Mouse (Mus musculus): ENCODE measurements around the gene Clca1. TPM values are rescaled to one million over a fixed set of nuclear protein-coding genes. Genes with fewer than 3 reads are reported as not detected.
A peak's percentile ranks its signal among the peaks of the same experiment; 100 is the strongest.
"Not testable (repeated sequence)": the region's sequence is repeated elsewhere in the genome, so short reads cannot be mapped to it uniquely, and the experiment has no call there.

The Clca1 gene
- not detected for total RNA-seq (2021)

GRCm38 (mm10) chr3:145032676-145033075 lies at the start of gene Clca1:
Clca1 (minus strand) TSS chr3:145032776.
- no peak for DNase-seq (ENCODE audit: low spot score in 2 of 2)
- intact Hi-C loops (cut with DNase I) = no loop called here

DNA sequence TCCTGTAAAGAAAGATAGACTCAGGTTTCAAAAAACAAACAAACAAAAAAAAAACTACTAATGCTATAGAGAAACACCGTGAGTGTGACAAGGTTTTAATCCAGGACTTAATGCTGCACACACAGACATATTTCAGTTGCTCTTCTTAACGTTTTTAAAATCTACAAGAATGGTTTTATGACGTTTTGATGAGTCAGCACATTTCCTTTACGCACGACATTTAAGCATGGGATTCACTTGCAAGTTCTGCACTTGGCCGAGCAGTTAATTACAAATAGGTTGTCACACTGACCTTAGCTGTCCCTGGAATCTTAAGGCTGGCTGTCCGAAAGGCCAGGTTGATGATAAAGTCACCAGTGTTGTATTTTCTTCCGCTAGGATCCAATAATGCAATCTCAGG lies 48.3 kb upstream of the Clca1 start:
- no peak for DNase-seq (ENCODE audit: low spot score in 2 of 2)
- intact Hi-C loops (cut with DNase I) = no loop called here

DNA sequence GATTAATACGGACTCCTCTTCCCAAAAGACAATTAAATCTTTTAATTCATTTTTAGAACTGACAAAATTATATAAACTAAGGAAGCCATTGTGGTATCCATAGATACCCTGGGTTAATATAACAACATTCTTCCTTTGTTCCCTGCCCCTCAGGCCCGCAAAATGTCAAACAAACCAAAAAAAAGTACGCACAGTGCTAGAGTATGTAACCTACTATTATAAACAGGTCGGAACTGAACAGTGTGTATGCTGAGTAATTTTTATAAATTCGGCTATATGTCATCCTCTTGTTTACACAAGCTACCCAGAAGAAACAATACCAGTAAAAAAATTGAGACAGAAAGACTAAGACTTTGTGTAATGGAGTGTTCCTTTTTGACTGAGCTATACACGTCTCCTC lies 45.8 kb upstream of the Clca1 start:
- no peak for DNase-seq (ENCODE audit: low spot score in 2 of 2)
- intact Hi-C loops (cut with DNase I) = no loop called here

GRCm38 (mm10) chr3:145072339-145072738 lies 39.8 kb upstream of the Clca1 start:
- intact Hi-C loops (cut with DNase I) = no loop called here
- DNase-seq (ENCODE audit: low spot score in 2 of 2) = no peak

GRCm38 (mm10) chr3:145068964-145069363 lies 36.4 kb upstream of the Clca1 start:
- intact Hi-C loops (cut with DNase I) = no loop called here
- no peak for DNase-seq (ENCODE audit: low spot score in 2 of 2)

GRCm38 (mm10) chr3:145055138-145055537 lies 22.6 kb upstream of the Clca1 start:
- intact Hi-C loops (cut with DNase I); DNase-seq (ENCODE audit: low spot score in 2 of 2): not testable (repeated sequence)

- intact Hi-C loops (cut with DNase I) = no loop called here
- DNase-seq (ENCODE audit: low spot score in 2 of 2) = no peak
Measured at GRCm38 (mm10) chr3:145049820-145050219, 17.2 kb upstream of the Clca1 start.

DNA sequence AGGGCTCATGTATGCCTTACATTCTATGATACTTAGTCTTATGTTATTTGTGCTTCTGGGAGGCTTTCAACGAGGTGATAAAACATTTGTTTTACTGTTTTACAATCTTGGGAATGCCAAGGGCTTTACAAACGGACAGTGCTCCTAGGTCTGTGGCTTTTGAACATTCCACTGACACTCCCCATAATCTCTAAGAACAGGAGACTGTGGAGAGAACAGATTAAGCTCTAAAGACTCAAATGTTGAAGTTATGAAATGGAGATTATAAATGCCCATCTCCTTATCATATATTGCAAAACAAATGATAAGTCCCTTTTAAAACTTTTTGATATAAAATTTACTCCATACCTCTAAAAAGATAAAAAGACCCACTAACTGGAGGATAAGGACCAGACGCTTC lies 6.2 kb upstream of the Clca1 start:
- intact Hi-C loops (cut with DNase I) = no loop called here
- no peak for DNase-seq (ENCODE audit: low spot score in 2 of 2)

- intact Hi-C loops (cut with DNase I) = loop anchor here (10.0 kb wide), 2 partner anchors 203 to 293 kb away; no protein-coding TSS in a partner anchor
- no peak for DNase-seq (ENCODE audit: low spot score in 2 of 2)
Measured at GRCm38 (mm10) chr3:145028036-145028435, 4.5 kb downstream of the Clca1 start.

GRCm38 (mm10) chr3:145026750-145027149 lies 5.8 kb downstream of the Clca1 start:
- intact Hi-C loops (cut with DNase I) = loop anchor here (10.0 kb wide), 2 partner anchors 202 to 292 kb away; no protein-coding TSS in a partner anchor

DNA sequence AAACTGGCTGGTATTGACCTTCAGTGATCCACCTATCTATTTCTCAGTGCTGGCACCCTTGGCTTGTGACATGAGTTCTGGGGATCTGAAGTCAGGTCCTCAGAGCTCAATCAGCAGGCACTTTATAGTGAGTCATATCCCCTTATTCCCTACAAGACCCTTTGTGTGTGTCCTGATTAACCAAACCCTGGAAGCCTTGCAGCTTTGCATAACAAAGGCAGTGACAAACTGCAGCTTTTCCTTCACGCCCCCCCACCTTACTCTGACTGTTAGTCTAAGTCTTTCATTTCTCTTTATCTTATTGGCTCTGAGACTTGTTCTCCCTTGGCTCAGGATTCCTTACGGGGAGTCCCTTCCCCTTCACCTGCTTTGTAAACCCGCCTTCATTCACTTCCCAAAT lies 14.8 kb downstream of the Clca1 start:
- intact Hi-C loops (cut with DNase I) = no loop called here
- no peak for DNase-seq (ENCODE audit: low spot score in 2 of 2)

More at GRCm38 (mm10) chr3:145026750-145027149, 5.8 kb downstream of the Clca1 start:
- peak; percentile 63 for DNase-seq (ENCODE audit: low spot score in 2 of 2)

- intact Hi-C loops (cut with DNase I) = no loop called here
- no peak for DNase-seq (ENCODE audit: low spot score in 2 of 2)
Measured at GRCm38 (mm10) chr3:145004422-145004821, 28.2 kb downstream of the Clca1 start.

GRCm38 (mm10) chr3:145000912-145001311 lies 31.7 kb downstream of the Clca1 start:
- intact Hi-C loops (cut with DNase I) = no loop called here
- DNase-seq (ENCODE audit: low spot score in 2 of 2) = no peak

DNA sequence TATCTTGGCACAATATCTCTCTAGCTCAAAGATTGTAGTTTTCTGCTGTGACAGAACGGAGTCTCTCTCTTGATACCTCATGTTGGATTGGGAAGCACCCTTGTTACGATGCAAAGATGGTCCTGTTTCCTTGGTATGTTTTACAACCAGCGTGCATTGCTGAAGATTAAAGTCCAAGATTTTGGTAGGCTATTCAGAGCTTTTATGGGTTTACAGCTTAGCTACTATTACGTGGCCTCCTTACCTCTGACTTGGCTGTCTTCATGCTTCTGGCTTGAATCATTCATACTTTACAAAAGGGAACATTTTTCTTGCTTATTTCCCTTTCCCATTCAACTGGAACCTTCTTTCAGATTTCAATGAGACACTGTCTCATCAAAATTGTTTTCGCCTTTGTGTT lies 39.5 kb downstream of the Clca1 start:
- DNase-seq (ENCODE audit: low spot score in 2 of 2) = no peak
- intact Hi-C loops (cut with DNase I) = no loop called here

DNA sequence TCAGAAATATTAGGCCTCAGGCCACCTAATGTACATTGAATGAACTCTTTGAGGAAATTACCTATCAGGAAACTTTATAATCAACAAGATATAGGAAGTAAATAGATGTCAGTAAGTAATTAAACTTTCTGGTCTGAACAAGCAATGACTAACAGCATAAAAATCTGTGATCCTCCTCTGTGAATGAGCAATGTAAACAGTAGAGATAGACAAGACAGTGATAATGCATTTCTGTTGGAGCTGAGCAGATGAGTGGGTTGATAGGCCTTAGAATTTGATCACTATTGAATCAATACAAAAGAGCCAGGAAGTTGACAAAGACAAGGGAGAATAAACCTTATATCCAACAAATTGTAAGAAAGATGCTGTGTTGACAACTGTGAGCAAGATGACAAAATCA lies 40.0 kb downstream of the Clca1 start:
- intact Hi-C loops (cut with DNase I) = no loop called here
- no peak for DNase-seq (ENCODE audit: low spot score in 2 of 2)

DNA sequence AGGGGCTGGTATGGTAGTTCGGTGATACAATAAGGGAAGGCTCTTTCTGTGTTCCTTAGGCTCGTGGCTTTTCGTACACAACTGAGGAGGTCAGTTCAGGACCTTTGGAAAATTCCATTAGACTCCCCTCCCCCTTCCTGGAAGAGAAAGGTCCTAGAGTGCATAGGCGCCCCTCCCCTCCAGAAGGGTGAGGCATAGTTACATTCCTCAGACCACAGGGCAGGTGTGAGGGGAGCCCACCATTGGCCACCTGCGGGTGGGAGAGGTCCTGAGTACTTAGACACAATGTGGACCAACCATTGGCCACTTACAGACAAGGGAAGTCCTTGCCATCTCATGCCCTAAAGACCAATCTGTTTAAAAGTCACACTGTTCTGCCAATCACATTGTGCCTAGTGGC lies 46.7 kb downstream of the Clca1 start:
- no peak for DNase-seq (ENCODE audit: low spot score in 2 of 2)
- intact Hi-C loops (cut with DNase I) = no loop called here

DNA sequence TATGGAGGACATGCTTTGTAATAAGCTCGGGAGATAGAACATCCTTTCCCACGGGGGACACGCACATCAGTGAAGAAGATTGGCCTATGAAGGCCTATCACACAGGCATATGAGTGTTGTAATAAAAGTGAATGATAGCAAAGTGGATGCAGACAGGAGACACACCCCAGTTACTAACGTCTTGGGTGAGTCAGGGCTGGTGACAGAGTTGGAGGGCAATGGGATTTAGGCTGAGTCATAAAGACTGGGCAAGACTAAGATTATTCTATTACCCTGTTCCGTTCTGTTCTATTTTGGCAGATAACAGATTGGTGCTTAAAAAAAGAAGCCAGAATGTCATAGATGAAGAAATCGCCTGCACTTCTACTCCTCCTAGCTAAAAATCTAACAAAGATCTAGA lies 52.0 kb downstream of the Clca1 start:
- peak in 1 of 2 experiments; percentile 38 for DNase-seq (ENCODE audit: low spot score in 2 of 2)
- intact Hi-C loops (cut with DNase I) = no loop called here

DNA sequence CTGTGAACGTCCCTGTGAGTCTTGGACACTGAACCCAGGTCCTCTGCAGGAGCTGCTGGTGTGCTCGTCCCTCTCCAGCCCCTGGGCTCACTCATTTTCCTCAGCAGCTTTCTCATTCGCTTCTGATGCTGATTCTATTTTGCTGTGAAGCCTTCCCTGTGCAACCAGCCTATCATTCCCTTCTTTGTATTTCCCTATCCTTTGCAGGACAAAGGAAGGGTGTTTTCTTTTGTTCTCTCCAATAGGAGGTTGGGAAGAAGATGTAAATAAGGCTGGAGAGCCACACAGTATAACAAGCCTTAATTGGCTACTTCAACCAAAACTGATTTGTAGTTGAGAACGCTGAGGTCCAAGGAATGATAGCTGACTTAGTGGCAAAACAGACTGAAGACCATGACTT lies 54.9 kb downstream of the Clca1 start:
- intact Hi-C loops (cut with DNase I) = loop anchor here (5.0 kb wide), 1 partner anchor 75 kb away; no protein-coding TSS in a partner anchor
- DNase-seq (ENCODE audit: low spot score in 2 of 2) = no peak

- intact Hi-C loops (cut with DNase I) = loop anchor here (5.0 kb wide), 1 partner anchor 74 kb away; no protein-coding TSS in a partner anchor
- no peak for DNase-seq (ENCODE audit: low spot score in 2 of 2)
Measured at GRCm38 (mm10) chr3:144976091-144976490, 56.5 kb downstream of the Clca1 start.

DNA sequence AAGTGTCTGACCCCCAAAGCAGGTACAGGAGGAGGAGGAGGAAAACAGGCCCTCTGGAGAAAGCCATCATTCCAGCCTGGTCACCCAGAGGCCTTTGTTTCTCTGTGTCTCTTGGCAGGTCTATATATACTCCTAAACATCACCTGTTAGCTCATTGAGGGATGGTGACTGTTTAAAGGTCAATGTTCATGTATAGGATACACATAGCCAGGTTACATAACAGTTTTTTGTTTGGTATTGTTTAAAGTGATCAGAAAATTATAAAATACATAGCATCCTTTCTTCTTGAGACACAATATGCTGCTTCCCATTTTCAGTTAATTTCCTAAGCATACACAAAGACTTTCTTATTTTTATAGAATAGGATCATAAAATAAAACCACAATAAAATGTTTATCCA lies 57.6 kb downstream of the Clca1 start, which contains the start of gene Clca4a:
Clca4a (minus strand) TSS at position 101 of the 400 bp plus-strand sequence.
- no peak for DNase-seq (ENCODE audit: low spot score in 2 of 2)
- intact Hi-C loops (cut with DNase I) = loop anchor here (5.0 kb wide), 1 partner anchor 73 kb away; no protein-coding TSS in a partner anchor

DNA sequence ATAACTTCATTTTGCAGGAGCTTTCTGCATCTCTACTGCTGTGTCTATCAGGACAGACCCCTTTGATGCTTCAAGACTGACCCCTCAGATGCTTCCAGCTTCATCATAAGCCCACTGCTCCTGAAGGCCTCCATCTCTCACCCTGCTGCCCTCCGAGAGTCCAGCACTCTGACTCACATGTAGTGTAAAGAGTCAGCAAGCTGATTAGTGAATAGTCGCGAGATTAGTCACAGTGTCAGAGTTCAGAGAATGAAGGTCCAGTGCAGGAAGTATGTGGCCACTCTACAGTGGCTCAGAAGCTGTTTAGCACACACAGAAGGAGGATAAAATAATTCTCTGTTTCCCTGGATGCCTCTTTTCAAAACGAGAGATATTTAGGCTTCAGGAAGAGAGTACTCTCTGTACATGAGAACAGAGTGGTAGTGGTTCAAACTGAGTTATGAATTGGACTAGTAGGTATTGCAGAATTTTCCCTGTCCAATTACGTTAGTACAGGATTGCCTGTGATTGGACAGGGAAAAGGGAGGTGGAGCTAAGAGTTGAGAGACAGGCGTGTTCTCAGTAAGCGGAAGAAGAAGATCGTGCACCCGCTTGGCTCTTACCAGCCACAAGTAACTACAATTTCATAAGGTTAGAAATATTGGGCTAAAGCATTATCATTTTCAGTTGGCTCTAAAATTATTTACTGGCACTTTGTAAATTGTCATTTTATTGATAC lies 60.9 kb downstream of the Clca1 start:
- DNase-seq (ENCODE audit: low spot score in 2 of 2) = no peak
- intact Hi-C loops (cut with DNase I) = no loop called here

Measured in left cerebral cortex, postnatal 25 days (tissue).